Mouse (Mus musculus) liver, adult 2 months (tissue): ENCODE results near the gene Lce1c. TPM values are rescaled to one million over a fixed set of nuclear protein-coding genes. Genes with fewer than 3 reads are reported as not detected.

ENCODE experiments used
- DNase-seq: peaks from one replicate; pipeline ENCODE4 v3.0.0-alpha.2; 2011; ENCODE audit warnings: low read depth, low spot score; ENCODE audit errors: extremely low read depth
- H3K27ac ChIP-seq: fragments of 200-500 bp; replicated peaks from 2 replicates; pipeline ENCODE4 v1.5.1; 2012; ENCODE audit warnings: low read depth, mild to moderate bottlenecking, control low read depth, inconsistent platforms, low read length; ENCODE audit not compliant: insufficient read depth
- H3K27me3 ChIP-seq: fragments of 200-500 bp; 2 replicates; pipeline ENCODE4 v1.6.1; 2012; ENCODE audit warnings: mild to moderate bottlenecking, moderate library complexity, low read length, inconsistent platforms; ENCODE audit not compliant: control insufficient read depth, insufficient read depth
- H3K36me3 ChIP-seq: fragments of 200-500 bp; 2 replicates; pipeline ENCODE4 v1.6.1; 2012; ENCODE audit warnings: low read length, inconsistent platforms; ENCODE audit not compliant: control insufficient read depth, insufficient read depth
- H3K4me1 ChIP-seq: fragments of 200-500 bp; 2 replicates; pipeline ENCODE4 v1.6.1; 2011; ENCODE audit warnings: low read length; ENCODE audit not compliant: control insufficient read depth, insufficient read depth
- H3K4me3 ChIP-seq: fragments of 200-500 bp; 2 replicates; pipeline ENCODE4 v1.5.1; 2011; ENCODE audit warnings: low read depth, mild to moderate bottlenecking, control low read depth, low read length, moderate library complexity; ENCODE audit not compliant: insufficient read depth
- H3K79me2 ChIP-seq: fragments of 200-500 bp; 2 replicates; pipeline ENCODE4 v1.6.1; 2012; ENCODE audit warnings: inconsistent platforms, mild to moderate bottlenecking, low read length, moderate library complexity; ENCODE audit not compliant: control insufficient read depth, insufficient read depth
- H3K9ac ChIP-seq: fragments of 200-500 bp; 2 replicates; pipeline ENCODE4 v1.6.1; 2012; ENCODE audit warnings: low read depth, mild to moderate bottlenecking, control low read depth, inconsistent platforms, low read length
- CTCF ChIP-seq: fragments of 200-500 bp; IDR thresholded peaks from 2 replicates; pipeline ENCODE4 v1.5.1; 2011; ENCODE audit warnings: low read depth, low read length, control low read depth
- POLR2A ChIP-seq: fragments of 200-500 bp; IDR thresholded peaks from 2 replicates; pipeline ENCODE4 v1.6.1; 2011; ENCODE audit warnings: low read length, control low read depth; ENCODE audit not compliant: insufficient read depth; ENCODE audit errors: extremely low read depth
- WGBS: fragments of 180-500 bp; shearing (Covaris S2); methylation state at CpG from one replicate; pipeline ENCODE4 v1.1.7; 2018; 5-methylcytosine and 5-hydroxymethylcytosine counted together
- polyA plus RNA-seq: library from polyadenylated mRNA; depleted of rRNA; stranded (reverse); fragments of >200 nt; gene quantifications from 2 replicates; pipeline ENCODE4 v1.2.3, GENCODE M21; 2012; rRNA removed
- total RNA-seq: library from RNA; depleted of rRNA; stranded (reverse); fragments of >200 nt; gene quantifications from 2 replicates; pipeline ENCODE4 v1.2.3, GENCODE M21; 2014; rRNA removed

The Lce1c gene
- not detected in 2 replicates for total RNA-seq
- not detected in 2 replicates for polyA plus RNA-seq

DNA sequence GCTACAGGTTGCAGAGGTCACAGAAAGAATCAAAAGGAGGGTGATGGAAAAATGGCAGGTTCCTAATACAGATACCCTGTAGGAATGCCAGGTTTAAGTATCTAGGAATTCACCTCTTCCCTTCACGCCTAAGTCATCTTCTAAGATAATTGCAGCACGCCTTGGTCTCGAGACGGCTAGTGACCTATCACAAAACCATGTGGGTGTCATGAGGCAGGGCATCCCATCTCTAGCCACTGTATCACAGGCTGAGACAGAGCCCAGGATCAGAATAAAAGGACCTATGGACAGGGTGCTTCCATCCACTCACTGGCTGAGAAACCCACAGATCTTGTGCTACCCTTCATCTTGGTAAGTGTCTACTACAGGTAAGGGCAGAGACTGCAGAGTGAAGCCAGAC, at the start of gene Lce1c:
TSS of gene Lce1c (plus strand) at position 301 of the 400 bp plus-strand sequence.
- 75% methylated on average over 4 of the region's 4 CpGs for WGBS
- Histone ChIP-seq H3K4me3 (no peak within 1 kb of the TSS), H3K36me3 (no peaks in the 10 kb centered on the region), H3K27ac (no peak within 1 kb of the TSS), H3K79me2 (no peaks in the 10 kb centered on the region), H3K9ac (no peak within 1 kb of the TSS), H3K27me3 (no peaks in the 10 kb centered on the region), H3K4me1 (no peaks in the 10 kb centered on the region)
- no peak for TF ChIP-seq CTCF
- no peak for TF ChIP-seq POLR2A
- no peak for DNase-seq

GRCm38 (mm10) chr3:92637745-92638652, 41.0 kb upstream of the Lce1c start:
- H3K27me3 ChIP-seq = no peaks in the 10 kb centered on the region
- no peaks in the 10 kb centered on the region for H3K79me2 ChIP-seq
- H3K36me3 ChIP-seq = no peaks in the 10 kb centered on the region
- TF ChIP-seq POLR2A (no peak), CTCF (no peak)
- no peak overlapping the region for H3K9ac ChIP-seq
- no peak overlapping the region for H3K27ac ChIP-seq
- no peaks in the 10 kb centered on the region for H3K4me1 ChIP-seq
- H3K4me3 ChIP-seq = no peak overlapping the region
- 76% methylated on average over 1 of the region's 1 CpGs for WGBS
- no peak for DNase-seq

DNA sequence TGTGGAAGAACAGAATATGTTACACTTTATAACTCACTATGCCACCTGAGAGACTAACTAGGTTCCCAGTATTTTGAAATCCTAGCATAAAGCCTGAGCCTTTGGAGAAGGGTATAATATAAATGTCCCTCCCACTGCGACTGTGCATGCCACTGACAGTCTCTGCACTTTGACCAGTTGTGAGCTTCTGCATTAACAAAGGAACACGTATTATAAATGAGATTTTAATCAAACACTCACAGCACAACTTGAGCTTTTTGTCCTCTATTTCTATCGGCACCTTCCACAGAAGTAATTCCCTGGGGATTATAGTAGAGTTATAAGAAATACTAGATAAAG, 40.4 kb upstream of the Lce1c start:
- Histone ChIP-seq H3K27ac (no peak overlapping the region), H3K4me1 (no peaks in the 10 kb centered on the region), H3K4me3 (no peak overlapping the region), H3K79me2 (no peaks in the 10 kb centered on the region), H3K36me3 (no peaks in the 10 kb centered on the region), H3K9ac (no peak overlapping the region), H3K27me3 (no peaks in the 10 kb centered on the region)
- 80% methylated on average over 3 of the region's 3 CpGs for WGBS
- no peak for DNase-seq
- no peak for TF ChIP-seq CTCF
- no peak for TF ChIP-seq POLR2A

DNA sequence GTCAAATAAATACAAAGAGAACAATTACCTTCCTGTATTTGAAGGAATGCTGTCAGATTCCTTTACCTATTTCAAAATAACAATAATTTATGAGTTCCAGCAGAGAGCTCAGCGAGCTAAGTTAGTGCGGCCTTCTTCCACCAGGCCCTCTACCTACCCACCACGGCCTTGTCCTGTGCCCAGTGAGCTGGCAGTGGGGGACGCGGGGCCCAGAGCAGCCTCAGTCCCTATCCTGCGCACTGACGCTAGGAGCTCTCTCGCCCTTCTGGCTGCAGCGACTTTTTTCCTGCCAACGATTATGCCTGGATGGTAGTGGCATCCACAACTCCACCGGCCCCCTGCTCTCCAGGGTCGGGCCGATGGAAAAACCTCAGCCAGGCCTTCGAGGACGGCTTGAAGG, 39.2 kb upstream of the Lce1c start:
- H3K79me2 ChIP-seq = no peaks in the 10 kb centered on the region
- DNase-seq = no peak
- WGBS = 93% methylated on average over 15 of the region's 15 CpGs
- no peak for TF ChIP-seq CTCF
- no peak for TF ChIP-seq POLR2A
- no peak overlapping the region for H3K27ac ChIP-seq
- H3K9ac ChIP-seq = no peak overlapping the region
- no peak overlapping the region for H3K4me3 ChIP-seq
- H3K36me3 ChIP-seq = no peaks in the 10 kb centered on the region
- no peaks in the 10 kb centered on the region for H3K4me1 ChIP-seq
- no peaks in the 10 kb centered on the region for H3K27me3 ChIP-seq

DNA sequence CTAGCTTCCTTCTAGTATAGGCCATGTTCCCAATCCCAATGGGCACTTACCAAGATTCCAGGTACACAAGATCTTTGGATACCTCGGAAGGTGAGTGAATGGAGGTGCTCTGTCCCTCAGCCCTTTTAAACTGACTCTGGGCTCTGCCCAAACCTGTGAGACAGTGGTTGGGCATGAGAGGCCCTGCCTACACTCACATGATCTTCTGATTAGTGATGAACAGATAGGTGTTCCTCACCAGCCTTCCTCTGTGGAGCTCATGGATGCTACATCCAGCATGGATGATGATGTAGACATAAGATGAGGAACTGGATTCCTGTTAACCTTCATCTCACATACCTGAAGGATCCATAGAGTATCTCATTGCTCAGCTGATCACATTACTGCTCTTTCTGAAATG, 30.8 kb upstream of the Lce1c start, which contains the start of gene Lce1a1:
TSS of gene Lce1a1 (minus strand) at position 101 of the 400 bp plus-strand sequence.
- Histone ChIP-seq H3K36me3 (no peaks in the 10 kb centered on the region), H3K27ac (no peak within 1 kb of the TSS), H3K4me3 (no peak within 1 kb of the TSS), H3K4me1 (no peaks in the 10 kb centered on the region), H3K27me3 (no peaks in the 10 kb centered on the region), H3K9ac (no peak within 1 kb of the TSS), H3K79me2 (no peaks in the 10 kb centered on the region)
- WGBS = 74% methylated on average over 1 of the region's 1 CpGs
- TF ChIP-seq POLR2A (no peak), CTCF (no peak)
- no peak for DNase-seq

- H3K9ac ChIP-seq = no peak within 1 kb of the TSS
- no peak for DNase-seq
- TF ChIP-seq POLR2A (no peak), CTCF (no peak)
- H3K79me2 ChIP-seq = no peaks in the 10 kb centered on the region
- no peaks in the 10 kb centered on the region for H3K36me3 ChIP-seq
- no peaks in the 10 kb centered on the region for H3K27me3 ChIP-seq
- H3K27ac ChIP-seq = no peak within 1 kb of the TSS
- H3K4me1 ChIP-seq = no peaks in the 10 kb centered on the region
- H3K4me3 ChIP-seq = no peak within 1 kb of the TSS
Observed at GRCm38 (mm10) chr3:92656826-92657225, 22.2 kb upstream of the Lce1c start, which contains the start of gene Lce1b. Gene Lce1b, minus strand, starts transcription at chr3:92656926.
